Comparison of ENCODE assay signal across 29 mouse cellular contexts in the genomic region with DNA sequence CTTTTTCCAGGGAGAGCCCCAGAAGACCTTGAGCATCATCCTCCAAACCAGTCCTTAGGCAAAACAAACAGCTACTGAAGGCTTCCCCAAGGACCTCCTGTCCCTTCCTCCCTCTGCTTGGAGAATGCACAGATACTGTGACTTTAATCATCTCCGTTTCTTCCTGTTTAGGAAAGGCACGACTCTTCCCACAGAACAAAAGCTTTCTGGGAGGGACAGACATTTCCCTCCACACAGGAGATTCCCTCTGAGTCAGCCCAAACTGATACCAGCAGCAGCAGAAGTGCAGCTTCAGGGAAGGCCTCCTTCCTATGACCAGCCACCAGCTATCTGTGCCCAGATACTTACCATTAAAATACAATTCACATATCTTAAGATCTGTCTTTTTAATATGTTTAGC. TPM values are rescaled to one million over a fixed set of nuclear protein-coding genes. Genes with fewer than 3 reads are reported as not detected.
DNase-seq lines count a peak whose midpoint lies in the region; ATAC-seq and TF ChIP-seq lines count a peak whose summit lies in the region.
"Had no signal": no experiment of that assay in that cellular context is flagged by ENCODE, and none has a peak within 500 bp of the region (broad histone marks: within the 10 kb centered on the region; RNA-seq: fewer than 3 reads in every experiment).

No protein-coding gene starts in this region.

- ATAC-seq in intestine, embryonic 15.5 days = no peak
- no peak for ATAC-seq in intestine, postnatal 0 days
- no peak for ATAC-seq in stomach, embryonic 16.5 days (ENCODE audit: insufficient read depth, low FRiP score)
- ATAC-seq in stomach, postnatal 0 days (ENCODE audit: low FRiP score, low TSS enrichment) = no peak
- ATAC-seq: forebrain, embryonic 15.5 days; hindbrain, embryonic 16.5 days had no signal

- TF ChIP-seq POLR2A in cerebellum, adult 2 months (IDR thresholded peaks at IDR 0.05; ENCODE audit: borderline replicate concordance, insufficient read depth, low read length) = no peak

- no peak overlapping the region for H3K4me2 ChIP-seq in intestine, embryonic 15.5 days (replicated peaks)
- H3K4me2 ChIP-seq in intestine, postnatal 0 days (replicated peaks; ENCODE audit: low read depth) = no peak overlapping the region
- H3K4me2 ChIP-seq in stomach, embryonic 16.5 days (ENCODE audit: low read depth, low read length) = no peak overlapping the region
- no peak overlapping the region for H3K4me2 ChIP-seq in stomach, postnatal 0 days (replicated peaks; ENCODE audit: low read depth)
- H3K4me2 ChIP-seq: embryonic facial prominence, embryonic 13.5 days; forebrain, embryonic 15.5 days; limb, embryonic 12.5 days; liver, embryonic 15.5 days; neural tube, embryonic 15.5 days had no signal

- H3K9ac ChIP-seq in intestine, embryonic 15.5 days = no peak overlapping the region
- H3K9ac ChIP-seq in intestine, postnatal 0 days (ENCODE audit: low read depth, low read length) = no peak overlapping the region
- no peak overlapping the region for H3K9ac ChIP-seq in stomach, embryonic 16.5 days (ENCODE audit: low read length)
- no peak overlapping the region for H3K9ac ChIP-seq in stomach, postnatal 0 days (ENCODE audit: low read length)
- H3K9ac ChIP-seq: embryonic facial prominence, embryonic 13.5 days; forebrain, embryonic 15.5 days; limb, embryonic 12.5 days; liver, embryonic 15.5 days; neural tube, embryonic 15.5 days had no signal

- no peak for TF ChIP-seq CTCF in cerebellum, adult 2 months (IDR thresholded peaks at IDR 0.05; ENCODE audit: borderline replicate concordance, insufficient read depth, low read depth, low read length)
- no peak for TF ChIP-seq CTCF in intestine, postnatal 0 days (IDR thresholded peaks at IDR 0.05; ENCODE audit: low read depth)
- no peak for TF ChIP-seq CTCF in stomach, postnatal 0 days (IDR thresholded peaks at IDR 0.05; ENCODE audit: low read depth)

- DNase-seq in cerebellum, adult 2 months = no peak
- DNase-seq in cerebellum, postnatal 4 days (ENCODE audit: low spot score in 2 of 2) = no peak
- no peak for DNase-seq in stomach, postnatal 0 days (ENCODE audit: low spot score)
- no peak for DNase-seq in adrenal gland, postnatal 14 days
- no peak for DNase-seq in gastrocnemius, postnatal 25 days
- DNase-seq: adrenal gland, adult 8-10 months; cerebellum, adult 11 months; cerebellum, adult 9-11 months; gastrocnemius, adult 2 months; heart, postnatal 10 days; kidney, adult 8-10 months; kidney, postnatal 14 days; midbrain, embryonic 14.5 days; retina, postnatal 1 day; right cerebral cortex, postnatal 14 days; thymus, adult 2 months; thymus, postnatal 36 days had no signal

- 8% methylated on average over 2 of the region's 2 CpGs for WGBS in cerebellum, adult 2 months
- 33% methylated on average over 2 of the region's 2 CpGs for WGBS in intestine, embryonic 15.5 days
- WGBS in intestine, postnatal 0 days = 38% methylated on average over 2 of the region's 2 CpGs
- 34% methylated on average over 2 of the region's 2 CpGs for WGBS in stomach, embryonic 16.5 days
- 35% methylated on average over 2 of the region's 2 CpGs for WGBS in stomach, postnatal 0 days

- no peak for TF ChIP-seq EP300 in stomach, postnatal 0 days (optimal IDR thresholded peaks at IDR 0.05)

- no peaks in the 10 kb centered on the region for H3K9me3 ChIP-seq in intestine, embryonic 15.5 days
- no peaks in the 10 kb centered on the region for H3K9me3 ChIP-seq in intestine, postnatal 0 days (ENCODE audit: control insufficient read depth)
- H3K9me3 ChIP-seq in stomach, embryonic 16.5 days (replicated peaks; ENCODE audit: control insufficient read depth, low read length) = no peaks in the 10 kb centered on the region; the same call in 1 of the 2 replicates
- H3K9me3 ChIP-seq in stomach, postnatal 0 days (ENCODE audit: control insufficient read depth, low read length) = no peaks in the 10 kb centered on the region
- H3K9me3 ChIP-seq: embryonic facial prominence, embryonic 13.5 days; forebrain, embryonic 10.5 days; forebrain, embryonic 15.5 days; limb, embryonic 12.5 days; liver, embryonic 15.5 days; neural tube, embryonic 15.5 days had no signal

- peaks cover 62% of the 10 kb centered on the region for H3K4me1 ChIP-seq in cerebellum, adult 2 months (ENCODE audit: control insufficient read depth, insufficient read depth, low read length)
- peaks cover 8% of the 10 kb centered on the region; the same call in 1 of the 2 replicates for H3K4me1 ChIP-seq in intestine, embryonic 15.5 days (replicated peaks)
- peaks cover 3% of the 10 kb centered on the region; the same call in 1 of the 2 replicates for H3K4me1 ChIP-seq in intestine, postnatal 0 days (replicated peaks; ENCODE audit: control insufficient read depth, insufficient read depth, low read length)
- H3K4me1 ChIP-seq in stomach, embryonic 16.5 days (ENCODE audit: control insufficient read depth, insufficient read depth, low read length) = peaks cover 16% of the 10 kb centered on the region
- 0 out of 2 replicates have a peak, but pooled peaks cover 2% of the 10 kb centered on the region for H3K4me1 ChIP-seq in stomach, postnatal 0 days (replicated peaks; ENCODE audit: control insufficient read depth, insufficient read depth)
- H3K4me1 ChIP-seq: forebrain, embryonic 15.5 days; neural tube, embryonic 15.5 days had no signal

- H3K4me3 ChIP-seq in cerebellum, adult 2 months (replicated peaks; ENCODE audit: insufficient read depth, low read depth, low read length) = no peak overlapping the region
- H3K4me3 ChIP-seq in intestine, embryonic 15.5 days (replicated peaks) = no peak overlapping the region
- no peak overlapping the region for H3K4me3 ChIP-seq in intestine, postnatal 0 days (ENCODE audit: low read depth, low read length)
- no peak overlapping the region for H3K4me3 ChIP-seq in stomach, embryonic 16.5 days (replicated peaks; ENCODE audit: low read length)
- no peak overlapping the region for H3K4me3 ChIP-seq in stomach, postnatal 0 days (ENCODE audit: low read depth, low read length)
- H3K4me3 ChIP-seq: embryonic facial prominence, embryonic 13.5 days; forebrain, embryonic 10.5 days; forebrain, embryonic 15.5 days; gastrocnemius, adult 2 months; limb, embryonic 12.5 days; liver, embryonic 15.5 days; neural tube, embryonic 15.5 days had no signal

- H3K36me3 ChIP-seq in intestine, embryonic 15.5 days = no peaks in the 10 kb centered on the region
- H3K36me3 ChIP-seq in intestine, postnatal 0 days (ENCODE audit: control insufficient read depth, insufficient read depth) = no peaks in the 10 kb centered on the region
- 0 out of 2 replicates have a peak, but pooled peaks cover 3% of the 10 kb centered on the region for H3K36me3 ChIP-seq in stomach, embryonic 16.5 days (ENCODE audit: control insufficient read depth, insufficient read depth, low read length)
- no peaks in the 10 kb centered on the region for H3K36me3 ChIP-seq in stomach, postnatal 0 days (ENCODE audit: control insufficient read depth, insufficient read depth, low read length)
- H3K36me3 ChIP-seq: embryonic facial prominence, embryonic 13.5 days; forebrain, embryonic 15.5 days; liver, embryonic 15.5 days; neural tube, embryonic 15.5 days had no signal

- peak overlapping the region; percentile 66 for H3K27ac ChIP-seq in cerebellum, adult 2 months (ENCODE audit: insufficient read depth, low read length)
- H3K27ac ChIP-seq in intestine, embryonic 15.5 days = peak overlapping the region; percentile 33; the same call in 1 of the 2 replicates
- H3K27ac ChIP-seq in intestine, postnatal 0 days (ENCODE audit: low read depth, low read length) = no peak overlapping the region
- H3K27ac ChIP-seq in stomach, embryonic 16.5 days (ENCODE audit: low read length) = peak overlapping the region; percentile 4; the same call in 1 of the 2 replicates
- no peak overlapping the region for H3K27ac ChIP-seq in stomach, postnatal 0 days (replicated peaks)
- H3K27ac ChIP-seq: embryonic facial prominence, embryonic 13.5 days; forebrain, embryonic 10.5 days; forebrain, embryonic 15.5 days; gastrocnemius, adult 2 months; limb, embryonic 12.5 days; liver, embryonic 15.5 days; macrophage; neural tube, embryonic 15.5 days had no signal

- H3K27me3 ChIP-seq in cerebellum, adult 2 months (ENCODE audit: control insufficient read depth, insufficient read depth, low read length) = no peaks in the 10 kb centered on the region
- no peaks in the 10 kb centered on the region for H3K27me3 ChIP-seq in intestine, embryonic 15.5 days (replicated peaks)
- no peaks in the 10 kb centered on the region for H3K27me3 ChIP-seq in intestine, postnatal 0 days (replicated peaks; ENCODE audit: control insufficient read depth, insufficient read depth, low read length)
- H3K27me3 ChIP-seq in stomach, embryonic 16.5 days (ENCODE audit: control insufficient read depth, insufficient read depth, low read length) = no peaks in the 10 kb centered on the region
- no peaks in the 10 kb centered on the region for H3K27me3 ChIP-seq in stomach, postnatal 0 days (ENCODE audit: control insufficient read depth, insufficient read depth, low read length)
- H3K27me3 ChIP-seq: CH12.LX; embryonic facial prominence, embryonic 13.5 days; forebrain, embryonic 15.5 days; limb, embryonic 12.5 days; liver, embryonic 15.5 days; neural tube, embryonic 15.5 days had no signal

RNA-seq across cellular contexts. Expression of gene Cnksr3, which starts 37.6 kb away (rescaled TPM):
- polyA plus RNA-seq in cerebellum, adult 2 months (2012; rRNA removed) = 35.9 and 43.3 TPM in 2 replicates
- polyA plus RNA-seq in intestine, embryonic 15.5 days (2015; fragmentation: Nextera tagmentation; extraction: Ambion mirVana) = 12.6 and 13.6 TPM in 2 replicates
- polyA plus RNA-seq in intestine, postnatal 0 days (2015; fragmentation: Nextera tagmentation; extraction: Ambion mirVana) = 6.6 and 6.8 TPM in 2 replicates
- 14.1 and 14.8 TPM in 2 replicates for polyA plus RNA-seq in stomach, embryonic 16.5 days (2015; fragmentation: Nextera tagmentation; extraction: Ambion mirVana)
- 7.0 and 7.6 TPM in 2 replicates for polyA plus RNA-seq in stomach, postnatal 0 days (2015; fragmentation: Nextera tagmentation; extraction: Ambion mirVana)
- 10.1 and 11.0 TPM in 2 replicates for total RNA-seq in adrenal gland, postnatal 14 days (2021)
- total RNA-seq in gastrocnemius, postnatal 25 days (2021) = 1 to 10 TPM; 4.0 TPM

Comparison
In these comparisons a context has a peak if more than half of its experiments do, and no peak if none do; other contexts are left out.
1. H3K27ac ChIP-seq: peak in cerebellum, adult 2 months (single experiment), intestine, embryonic 15.5 days (single experiment) and stomach, embryonic 16.5 days (single experiment); none in intestine, postnatal 0 days (single experiment) and stomach, postnatal 0 days (single experiment).